Mouse (Mus musculus): ENCODE data around the gene 2810006K23Rik.

Gene 2810006K23Rik

DNA sequence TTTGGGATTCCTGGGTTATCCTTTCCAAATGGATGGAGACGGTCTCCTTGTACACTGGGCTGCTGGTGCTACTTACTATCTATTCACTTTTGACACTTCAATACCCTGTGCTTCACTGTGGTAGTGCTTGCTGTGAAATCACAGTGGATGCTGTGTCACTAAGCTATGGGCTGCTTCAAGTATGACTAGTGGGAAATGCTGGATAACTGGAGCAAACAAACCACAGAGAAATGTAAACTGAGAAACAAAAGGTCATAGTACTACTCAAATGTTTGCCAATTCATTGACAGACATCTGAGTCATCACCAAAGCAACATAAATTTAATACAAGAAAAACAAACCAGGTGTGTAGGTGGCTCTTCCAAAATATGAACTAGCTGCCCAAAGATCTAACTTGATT, 48.5 kb downstream of the 2810006K23Rik start:
- in situ Hi-C loops (cut with MboI, MseI), result loop anchor here in 1 of 2 experiments (25.0 kb wide), 1 partner anchor 1939 kb away; no protein-coding TSS in a partner anchor

DNA sequence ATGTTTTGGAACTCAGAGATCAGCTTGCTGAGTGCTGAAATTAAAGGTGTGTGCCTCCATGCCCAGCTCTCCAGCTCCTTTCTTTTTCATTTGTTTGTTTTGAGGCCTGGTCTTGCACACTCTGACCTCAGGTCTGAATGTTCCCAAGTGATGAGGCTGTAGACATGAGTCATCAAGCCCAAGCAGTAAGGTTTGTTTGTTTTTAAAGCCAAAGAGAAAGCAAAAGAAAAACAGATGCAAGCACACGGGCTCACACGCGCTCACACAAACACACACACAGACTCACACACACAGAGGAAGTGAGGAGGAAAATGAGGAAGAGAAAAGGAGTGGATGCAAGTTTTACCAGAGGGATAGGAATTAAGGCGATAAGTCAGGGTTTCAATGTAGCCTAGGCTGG, 49.3 kb downstream of the 2810006K23Rik start:
- in situ Hi-C loops (cut with MboI, MseI), result loop anchor here in 1 of 2 experiments (25.0 kb wide), 1 partner anchor 1940 kb away; no protein-coding TSS in a partner anchor

GRCm38 (mm10) chr5:124380121-124380520, 52.2 kb downstream of the 2810006K23Rik start:
- in situ Hi-C loops (cut with MboI, MseI), result loop anchor here (10.0 to 25.0 kb wide), 2 partner anchors 605 to 1943 kb away; no protein-coding TSS in a partner anchor

DNA sequence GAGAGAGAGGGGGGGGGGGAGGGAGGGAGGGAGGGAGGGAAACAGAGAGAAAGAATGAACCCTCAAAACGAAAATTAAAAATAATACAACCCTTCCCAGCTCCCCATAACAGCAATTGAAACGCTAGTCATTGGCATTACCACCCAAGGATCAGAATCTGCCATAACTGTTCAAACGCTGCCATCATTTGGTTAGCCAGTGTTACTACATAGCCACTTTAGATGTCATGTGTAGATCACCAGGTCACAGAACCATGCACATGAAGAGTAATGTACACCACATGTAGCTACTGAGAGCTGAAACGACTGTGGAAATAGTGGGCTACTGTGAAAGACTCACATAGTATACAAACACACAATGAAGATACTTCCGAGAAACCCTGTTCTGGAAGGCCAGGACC, 60.0 kb downstream of the 2810006K23Rik start:
- in situ Hi-C loops (cut with MboI, MseI), result loop anchor here (5.0 to 25.0 kb wide), 3 partner anchors 69 to 1951 kb away; no protein-coding TSS in a partner anchor
